Mouse (Mus musculus) CH12.LX (cell line): ENCODE results near the gene Dkk3. TPM values are rescaled to one million over a fixed set of nuclear protein-coding genes. Genes with fewer than 3 reads are reported as not detected.

Experiments
- DNase-seq: peaks from one replicate; pipeline ENCODE4 v3.0.0-alpha.2; 2013; ENCODE audit errors: extremely low read depth
- H3K27ac ChIP-seq: 2 replicates; pipeline ENCODE4 v1.5.1; 2012; ENCODE audit warnings: low read depth, mild to moderate bottlenecking, control low read depth, moderate library complexity; ENCODE audit not compliant: insufficient read depth
- H3K27me3 ChIP-seq: replicated peaks from 2 replicates; pipeline ENCODE3; 2012; ENCODE audit warnings: inconsistent platforms
- H3K36me3 ChIP-seq, 2 experiments: replicated peaks in 1 of 2; 2 replicates each; pipeline versions ENCODE3 to v1.6.1; 2012; ENCODE audit warnings: inconsistent platforms in 1 of 2, low read length in 1 of 2, mild to moderate bottlenecking in 1 of 2, mixed read lengths in 1 of 2, moderate library complexity in 1 of 2; ENCODE audit not compliant: control insufficient read depth in 1 of 2, insufficient read depth in 1 of 2
- H3K4me1 ChIP-seq, 2 experiments: 2 replicates each; pipeline ENCODE4 v1.6.1; 2012; ENCODE audit warnings: inconsistent platforms in 1 of 2, moderate library complexity in 1 of 2; ENCODE audit not compliant: insufficient read depth in 2 of 2, control insufficient read depth in 1 of 2
- H3K4me2 ChIP-seq: 2 replicates; pipeline ENCODE4 v1.6.1; 2012; ENCODE audit warnings: low read depth, mild to moderate bottlenecking, control low read depth; ENCODE audit not compliant: poor library complexity, insufficient read depth, severe bottlenecking
- H3K4me3 ChIP-seq, 3 experiments: fragments of 150-350 bp in 1 of 3; sonication (generic) in 1 of 3; replicated peaks in 1 of 3; 2 replicates each; pipeline versions ENCODE3 to v1.5.1; 2011 to 2012; ENCODE audit warnings: low read depth in 2 of 3, low read length in 2 of 3, mild to moderate bottlenecking in 2 of 3, moderate library complexity in 2 of 3, control low read depth in 1 of 3, improper control_type of control experiment in 1 of 3, inconsistent platforms in 1 of 3, mixed read lengths in 1 of 3; ENCODE audit not compliant: poor library complexity in 1 of 3
- H3K79me2 ChIP-seq: replicated peaks from 2 replicates; pipeline ENCODE4 v1.6.1; 2012; ENCODE audit warnings: mild to moderate bottlenecking, moderate library complexity; ENCODE audit not compliant: control insufficient read depth, poor library complexity, insufficient read depth, severe bottlenecking; ENCODE audit errors: extremely low read depth
- H3K9ac ChIP-seq: 2 replicates; pipeline ENCODE4 v1.6.1; 2012; ENCODE audit warnings: low read depth, mild to moderate bottlenecking, control low read depth, moderate library complexity; ENCODE audit not compliant: insufficient read depth
- H3K9me3 ChIP-seq: replicated peaks from 2 replicates; pipeline ENCODE3; 2012; ENCODE audit warnings: low read length, inconsistent platforms, mixed read lengths
- CTCF ChIP-seq, 2 experiments: IDR thresholded peaks in 1 of 2; conservative IDR thresholded peaks in 1 of 2; 2 replicates each; pipeline ENCODE4 v1.5.1; 2011 to 2012; ENCODE audit warnings: low read depth in 2 of 2, low read length in 2 of 2, improper control_type of control experiment in 1 of 2, inconsistent platforms in 1 of 2, mild to moderate bottlenecking in 1 of 2, moderate library complexity in 1 of 2
- IRF4 ChIP-seq: IDR thresholded peaks from 2 replicates; pipeline ENCODE4 v1.6.1; 2014; ENCODE audit warnings: low read depth, mild to moderate bottlenecking, inconsistent platforms, low read length, improper control_type of control experiment
- MEF2A ChIP-seq: IDR thresholded peaks from 2 replicates; pipeline ENCODE4 v1.6.1; 2014; ENCODE audit warnings: low read depth, mild to moderate bottlenecking, inconsistent platforms, low read length, improper control_type of control experiment, borderline replicate concordance
- MYC ChIP-seq: IDR thresholded peaks from 2 replicates; pipeline ENCODE4 v1.6.1; 2011; ENCODE audit warnings: low read depth, mild to moderate bottlenecking, improper control_type of control experiment, low read length
- NELFE ChIP-seq: IDR thresholded peaks from 2 replicates; pipeline ENCODE4 v1.6.1; 2011; ENCODE audit warnings: low read depth, low read length, improper control_type of control experiment
- RCOR1 ChIP-seq: conservative IDR thresholded peaks from 2 replicates; pipeline ENCODE4 v1.6.1; 2012; ENCODE audit warnings: low read depth, mild to moderate bottlenecking, inconsistent platforms, low read length, improper control_type of control experiment
- SIN3A ChIP-seq: IDR thresholded peaks from 2 replicates; pipeline ENCODE4 v1.6.1; 2012; ENCODE audit warnings: low read length, improper control_type of control experiment, inconsistent platforms
- dilution Hi-C: fragments of 300-500 bp; cut with MboI; formaldehyde crosslinking; loops from 2 replicates; pipeline ENCODE4 v1.14.3; 2020; ENCODE audit warnings: low sequenced_read_pairs; ENCODE audit not compliant: extremely low pct_unique_long_range_greater_than_20kb, extremely low pct_ligation_motif_present
- in situ Hi-C: fragments of 300-500 bp; cut with MboI; formaldehyde crosslinking; loops from 3 replicates; pipeline ENCODE4 v1.14.3; 2019; ENCODE audit warnings: low sequenced_read_pairs, low pct_ligation_motif_present, low pct_unique_long_range_greater_than_20kb, mixed read lengths
- polyA plus RNA-seq: library from polyadenylated mRNA; unstranded; fragments of >175 nt; gene quantifications from 2 replicates; pipeline ENCODE4 v1.2.1, GENCODE M21; 2012; ENCODE audit warnings: low read depth; ENCODE audit not compliant: insufficient read length
- total RNA-seq, 2 experiments: library from RNA; depleted of rRNA; stranded (reverse); fragments of 300-350 nt in 1 of 2; fragments of >200 nt in 1 of 2; gene quantifications; 2 replicates each; pipeline ENCODE4 v1.2.3; 2012 to 2014

The Dkk3 gene
- total and polyA plus RNA-seq, 3 experiments, result 0.38 to 0.55 (median 0.54) TPM

GRCm38 (mm10) chr7:112074868-112075267 is 84.0 kb downstream of the Dkk3 start:
- no peaks in the 10 kb centered on the region for H3K79me2 ChIP-seq
- peaks cover 14 to 44% of the 10 kb centered on the region in 2 experiments for H3K36me3 ChIP-seq
- no peak overlapping the region for H3K4me3 ChIP-seq
- no peak overlapping the region for H3K4me2 ChIP-seq
- TF ChIP-seq SIN3A (no peak), MEF2A (no peak), NELFE (no peak), CTCF (conservative IDR thresholded peaks at IDR 0.05 in 1 of 2, IDR thresholded peaks at IDR 0.05 in 1 of 2; ENCODE audit: low read depth in 2 of 2, low read length in 2 of 2) (0 out of 4 replicates have a peak, but pooled peaks of 1 of the 2 experiments have one; percentile 1), IRF4 (no peak), RCOR1 (no peak), MYC (no peak)
- TF ChIP-seq, all 38 proteins: peak for 1
- H3K27me3 ChIP-seq, result no peaks in the 10 kb centered on the region
- in situ Hi-C loops, result no loop called here
- H3K4me1 ChIP-seq, result no peaks in the 10 kb centered on the region
- dilution Hi-C loops, result no loop called here
- no peak overlapping the region for H3K27ac ChIP-seq
- DNase-seq, result no peak
- no peak overlapping the region for H3K9ac ChIP-seq
- H3K9me3 ChIP-seq, result no peaks in the 10 kb centered on the region

Other genes with a start within 250 kb of the Dkk3 start
- 35.0 and 38.9 TPM in 2 replicates for gene Usp47, start 135.6 kb downstream of the Dkk3 start, total RNA-seq (2012; rRNA removed)
- 35.8 and 42.5 TPM in 2 replicates for gene Usp47, start 135.6 kb downstream of the Dkk3 start, total RNA-seq (2014; rRNA removed)
- 36.6 and 36.8 TPM in 2 replicates for gene Usp47, start 135.6 kb downstream of the Dkk3 start, polyA plus RNA-seq
- not detected in 2 replicates for gene Mical2, start 66.8 kb upstream of the Dkk3 start, total RNA-seq (2012; rRNA removed)
- gene Mical2, start 66.8 kb upstream of the Dkk3 start, total RNA-seq (2014; rRNA removed), result not detected in 2 replicates
- not detected in 2 replicates for gene Mical2, start 66.8 kb upstream of the Dkk3 start, polyA plus RNA-seq